In genomic region chr15:82899676-82900301, GRCm38 (mm10) we compare ENCODE assay signal across 8 mouse cellular contexts.
DNase-seq lines count a peak whose midpoint lies in the region; ATAC-seq and TF ChIP-seq lines count a peak whose summit lies in the region.

No protein-coding gene starts in this region.

- intact Hi-C loops in heart, postnatal 25 days (cut with DNase I) = loop anchor here (5.0 kb wide), 1 partner anchor 88 kb away; the partner anchor contains the start of gene Tcf20

- H3K4me2 ChIP-seq in forebrain, embryonic 13.5 days = peak overlapping the region; percentile 95

- TF ChIP-seq POLR2A in MEL (IDR thresholded peaks at IDR 0.05; ENCODE audit: control insufficient read depth in 1 of 2, insufficient read depth in 1 of 2, low read depth in 1 of 2, low read length in 2 of 2, poor library complexity in 1 of 2) = peak; percentile 67 to 73; a peak in 3 of 4 replicates

- peaks cover 41% of the 10 kb centered on the region for H3K79me2 ChIP-seq in MEL (ENCODE audit: control insufficient read depth, insufficient read depth, low read length, poor library complexity)

- peak; percentile 88 for ATAC-seq in cerebellum, adult (ENCODE audit: insufficient number of reproducible peaks, low FRiP score, low TSS enrichment)
- peak; percentile 93 for ATAC-seq in forebrain, embryonic 13.5 days

- H3K4me3 ChIP-seq in MEL (ENCODE audit: control insufficient read depth in 1 of 2, insufficient read depth in 1 of 2, low read depth in 2 of 2, low read length in 2 of 2) = peak overlapping the region; percentile 73 to 84
- H3K4me3 ChIP-seq in forebrain, embryonic 13.5 days = peak overlapping the region; percentile 92
- peak overlapping the region; percentile 84 for H3K4me3 ChIP-seq in layer of hippocampus, adult 2 months

- H3K9me3 ChIP-seq in MEL (replicated peaks; ENCODE audit: insufficient read depth, low read length) = no peaks in the 10 kb centered on the region
- no peaks in the 10 kb centered on the region for H3K9me3 ChIP-seq in forebrain, embryonic 13.5 days (replicated peaks)

- TF ChIP-seq CTCF in MEL (IDR thresholded peaks at IDR 0.05 in 2 of 3, conservative IDR thresholded peaks at IDR 0.05 in 1 of 3; ENCODE audit: control insufficient read depth in 1 of 3, insufficient read depth in 1 of 3, low read depth in 2 of 3, low read length in 3 of 3, poor library complexity in 1 of 3, severe bottlenecking in 1 of 3) = no peak
- peak; percentile 21; the same call in 1 of the 2 replicates for TF ChIP-seq CTCF in layer of hippocampus, adult 2 months (conservative IDR thresholded peaks at IDR 0.05)

- TF ChIP-seq EP300 in MEL (IDR thresholded peaks at IDR 0.05; ENCODE audit: low read depth in 1 of 2, low read length in 2 of 2) = no peak

- peak overlapping the region; percentile 97 for H3K9ac ChIP-seq in MEL (ENCODE audit: control insufficient read depth, low read depth, low read length, poor library complexity, severe bottlenecking)
- peak overlapping the region; percentile 95 for H3K9ac ChIP-seq in forebrain, embryonic 13.5 days

- H3K27me3 ChIP-seq in MEL (ENCODE audit: control insufficient read depth in 1 of 2, insufficient read depth in 2 of 2, low read length in 2 of 2) = no peaks in the 10 kb centered on the region
- peaks cover 14% of the 10 kb centered on the region; the same call in 1 of the 2 replicates for H3K27me3 ChIP-seq in forebrain, embryonic 13.5 days

- peak; percentile 81 for DNase-seq in MEL (ENCODE audit: low read depth, low spot score)
- DNase-seq in heart, postnatal 25 days (ENCODE audit: low spot score) = peak; percentile 76
- DNase-seq in layer of hippocampus, adult 2 months (ENCODE audit: low spot score in 2 of 2) = peak; percentile 69 to 80
- peak; percentile 88 for DNase-seq in lung, postnatal 25 days (ENCODE audit: low spot score)
- DNase-seq in retina, adult 2 months (ENCODE audit: low read depth, low spot score) = peak; percentile 54
- peak; percentile 86 for DNase-seq in thymus, postnatal 25 days

- peaks cover 0 to 23% of the 10 kb centered on the region in 2 experiments; a peak in 3 of 4 replicates for H3K36me3 ChIP-seq in MEL (ENCODE audit: control insufficient read depth in 1 of 2, insufficient read depth in 2 of 2, low read length in 2 of 2)
- no peaks in the 10 kb centered on the region for H3K36me3 ChIP-seq in forebrain, embryonic 13.5 days (ENCODE audit: poor library complexity, severe bottlenecking)

- WGBS in forebrain, embryonic 13.5 days = 1% methylated on average over 39 of the region's 56 CpGs

- no peak for TF ChIP-seq RAD21 in MEL (IDR thresholded peaks at IDR 0.05; ENCODE audit: low read depth, low read length)

- H3K4me1 ChIP-seq in MEL (ENCODE audit: control insufficient read depth in 1 of 2, insufficient read depth in 2 of 2, low read length in 2 of 2) = peaks cover 17 to 20% of the 10 kb centered on the region in 2 experiments
- H3K4me1 ChIP-seq in forebrain, embryonic 13.5 days = peaks cover 76% of the 10 kb centered on the region

- H3K27ac ChIP-seq in MEL (ENCODE audit: control insufficient read depth, low read depth, low read length) = peak overlapping the region; percentile 24; the same call in 1 of the 2 replicates
- H3K27ac ChIP-seq in forebrain, embryonic 13.5 days = peak overlapping the region; percentile 96
- H3K27ac ChIP-seq in layer of hippocampus, adult 2 months = peak overlapping the region; percentile 89

TF ChIP-seq in MEL, 35 proteins besides CTCF, POLR2A, EP300 and RAD21:
- TF ChIP-seq MYC (IDR thresholded peaks at IDR 0.05; ENCODE audit: low read depth, low read length) = 0 out of 2 replicates have a peak, but pooled peaks have one; percentile 47
- peak; percentile 36; the same call in 1 of the 2 replicates for TF ChIP-seq ELF1 (IDR thresholded peaks at IDR 0.05; ENCODE audit: low read depth, low read length)
- no peak for TF ChIP-seq POLR2AphosphoS5 (IDR thresholded peaks at IDR 0.05; ENCODE audit: borderline replicate concordance, low read depth, low read length)
- TF ChIP-seq KAT2A (conservative IDR thresholded peaks at IDR 0.05; ENCODE audit: low read depth, low read length) = no peak
- no peak for TF ChIP-seq MAFK (IDR thresholded peaks at IDR 0.05; ENCODE audit: borderline replicate concordance, low read depth, low read length)
- no peak for TF ChIP-seq GABPA (IDR thresholded peaks at IDR 0.05; ENCODE audit: low read depth, low read length)
- no peak for TF ChIP-seq ETS1 (IDR thresholded peaks at IDR 0.05; ENCODE audit: low read depth, low read length)
- TF ChIP-seq ZNF384 (IDR thresholded peaks at IDR 0.05; ENCODE audit: low read depth, low read length) = no peak
- TF ChIP-seq CHD1 (IDR thresholded peaks at IDR 0.05; ENCODE audit: low read depth, low read length) = no peak
- TF ChIP-seq ZKSCAN1 (IDR thresholded peaks at IDR 0.05; ENCODE audit: low read depth, low read length) = peak; percentile 47; the same call in 1 of the 2 replicates
- no peak for TF ChIP-seq POLR2AphosphoS2 (IDR thresholded peaks at IDR 0.05; ENCODE audit: low read length)
- TF ChIP-seq TBP (IDR thresholded peaks at IDR 0.05; ENCODE audit: low read depth, low read length) = 0 out of 2 replicates have a peak, but pooled peaks have one; percentile 25
- no peak for TF ChIP-seq BHLHE40 (IDR thresholded peaks at IDR 0.05; ENCODE audit: borderline replicate concordance, low read depth, low read length)
- no peak for TF ChIP-seq CHD2 (IDR thresholded peaks at IDR 0.05; ENCODE audit: low read length)
- TF ChIP-seq NELFE (IDR thresholded peaks at IDR 0.05; ENCODE audit: low read depth, low read length) = peak; percentile 61; the same call in 1 of the 2 replicates
- TF ChIP-seq MAX (IDR thresholded peaks at IDR 0.05; ENCODE audit: low read length) = peak; percentile 60
- peak; percentile 70; the same call in 1 of the 2 replicates for TF ChIP-seq ZMIZ1 (IDR thresholded peaks at IDR 0.05; ENCODE audit: low read depth, low read length)
- TF ChIP-seq SIN3A (IDR thresholded peaks at IDR 0.05; ENCODE audit: low read length) = peak; percentile 47; the same call in 1 of the 2 replicates
- no peak for TF ChIP-seq TAL1 (IDR thresholded peaks at IDR 0.05; ENCODE audit: low read length)
- no peak for TF ChIP-seq JUND (IDR thresholded peaks at IDR 0.05; ENCODE audit: low read depth, low read length)
- no peak for TF ChIP-seq SMC3 (IDR thresholded peaks at IDR 0.05; ENCODE audit: low read depth, low read length)
- TF ChIP-seq NRF1 (IDR thresholded peaks at IDR 0.05; ENCODE audit: insufficient read depth, low read depth, low read length, poor library complexity, severe bottlenecking) = no peak
- TF ChIP-seq MEF2A (IDR thresholded peaks at IDR 0.05; ENCODE audit: extremely low read depth, insufficient replicate concordance, low read depth, low read length, poor library complexity, severe bottlenecking) = no peak
- TF ChIP-seq ZC3H11A (IDR thresholded peaks at IDR 0.05; ENCODE audit: low read depth, low read length) = no peak
- no peak for TF ChIP-seq UBTF (IDR thresholded peaks at IDR 0.05; ENCODE audit: borderline replicate concordance, insufficient read depth, low read depth, low read length)
- TF ChIP-seq E2F4 (IDR thresholded peaks at IDR 0.05; ENCODE audit: borderline replicate concordance, low read depth, low read length) = no peak
- peak; percentile 27; the same call in 1 of the 2 replicates for TF ChIP-seq MAZ (IDR thresholded peaks at IDR 0.05; ENCODE audit: low read depth, low read length)
- TF ChIP-seq USF1 (IDR thresholded peaks at IDR 0.05; ENCODE audit: low read depth, low read length) = peak; percentile 93
- TF ChIP-seq TCF12 (IDR thresholded peaks at IDR 0.05; ENCODE audit: low read depth, low read length) = no peak
- TF ChIP-seq MXI1 (IDR thresholded peaks at IDR 0.05; ENCODE audit: low read depth, low read length) = peak; percentile 57
- peak; percentile 32 to 76; a peak in 2 of 4 replicates for TF ChIP-seq USF2 (IDR thresholded peaks at IDR 0.05; ENCODE audit: borderline replicate concordance in 1 of 2, insufficient read depth in 1 of 2, low read depth in 1 of 2, low read length in 2 of 2)
- TF ChIP-seq MYB (IDR thresholded peaks at IDR 0.05; ENCODE audit: low read depth, low read length) = no peak
- TF ChIP-seq HCFC1 (IDR thresholded peaks at IDR 0.05; ENCODE audit: low read depth, low read length) = peak; percentile 54; the same call in 1 of the 2 replicates
- no peak for TF ChIP-seq RCOR1 (IDR thresholded peaks at IDR 0.05; ENCODE audit: low read depth, low read length)
- no peak for TF ChIP-seq GATA1 (IDR thresholded peaks at IDR 0.05; ENCODE audit: low read depth, low read length)

Comparison
In these comparisons a context has a peak if more than half of its experiments do, and no peak if none do; other contexts are left out.
1. Peak in every context shown above with its lines: DNase-seq, ATAC-seq, H3K4me3 ChIP-seq and H3K27ac ChIP-seq.
2. H3K27ac ChIP-seq: peak in every context shown above with its lines; median percentile 96 in forebrain, embryonic 13.5 days; 89 in layer of hippocampus, adult 2 months; 24 in MEL.